Mouse (Mus musculus) hindlimb bud, embryonic 11.5 days (tissue): ENCODE measurements at regions not wholly inside any gene's neighbourhood (a gene's known extent, or its start where the extent isn't known, plus 50 kb on each side); places are given as distances from the start of the nearest gene placed in this dataset.

Source experiments
- DNase-seq: peaks from one replicate; pipeline ENCODE4 v3.0.0-alpha.2; 2012; ENCODE audit warnings: low read depth, low spot score; ENCODE audit errors: extremely low spot score

- DNase-seq: no peak
Measured at GRCm38 (mm10) chr12:54577235-54577634, 79.1 kb downstream of the Sptssa start.

GRCm38 (mm10) chr12:54576821-54577220, 79.6 kb downstream of the Sptssa start:
- DNase-seq: no peak

- DNase-seq: no peak
Measured at GRCm38 (mm10) chr12:54572866-54573265, 83.5 kb downstream of the Sptssa start.

- DNase-seq: no peak
Measured at GRCm38 (mm10) chr12:54568078-54568931, 88.1 kb downstream of the Sptssa start.

- DNase-seq: no peak
Measured at GRCm38 (mm10) chr12:54567426-54567790, 89.0 kb downstream of the Sptssa start.

GRCm38 (mm10) chr12:54566532-54567425, 89.6 kb downstream of the Sptssa start:
- DNase-seq: no peak

GRCm38 (mm10) chr12:54561981-54562380, 94.4 kb downstream of the Sptssa start:
- no peak for DNase-seq

- DNase-seq: peak; percentile 26
Measured at GRCm38 (mm10) chr12:54558106-54558505, 98.3 kb downstream of the Sptssa start.

- DNase-seq: no peak
Measured at GRCm38 (mm10) chr12:54549659-54550058, 106.7 kb downstream of the Sptssa start.

GRCm38 (mm10) chr12:54545821-54546608, 110.4 kb downstream of the Sptssa start:
- peak; percentile 90 for DNase-seq

GRCm38 (mm10) chr12:54538320-54538705, 118.1 kb downstream of the Sptssa start:
- DNase-seq: no peak

- no peak for DNase-seq
Measured at GRCm38 (mm10) chr12:54537690-54538319, 118.6 kb downstream of the Sptssa start.

- no peak for DNase-seq
Measured at GRCm38 (mm10) chr12:54537022-54537421, 119.4 kb downstream of the Sptssa start.

- no peak for DNase-seq
Measured at GRCm38 (mm10) chr12:54535556-54536516, 120.5 kb downstream of the Sptssa start.

- no peak for DNase-seq
Measured at GRCm38 (mm10) chr12:54534910-54535309, 121.5 kb downstream of the Sptssa start.

- no peak for DNase-seq
Measured at GRCm38 (mm10) chr12:54533134-54533533, 123.2 kb downstream of the Sptssa start.

- no peak for DNase-seq
Measured at GRCm38 (mm10) chr12:54532062-54532461, 124.3 kb downstream of the Sptssa start.

- no peak for DNase-seq
Measured at GRCm38 (mm10) chr12:54528046-54528445, 128.3 kb downstream of the Sptssa start.

GRCm38 (mm10) chr12:54527577-54527976, 128.8 kb downstream of the Sptssa start:
- no peak for DNase-seq
